Mouse (Mus musculus) testis, adult 2 months (tissue): ENCODE measurements around the gene Zfp536.

Source experiments
- CTCF ChIP-seq: fragments of 200-500 bp; IDR thresholded peaks from 2 replicates; pipeline ENCODE4 v1.5.1; 2012; ENCODE audit warnings: low read depth, mild to moderate bottlenecking, inconsistent platforms, low read length, moderate library complexity; ENCODE audit not compliant: control insufficient read depth, insufficient read depth, insufficient replicate concordance
- POLR2A ChIP-seq: fragments of 200-500 bp; IDR thresholded peaks from 2 replicates; pipeline ENCODE4 v1.6.1; 2012; ENCODE audit warnings: low read depth, mild to moderate bottlenecking, inconsistent platforms, low read length, moderate library complexity; ENCODE audit not compliant: control insufficient read depth

GRCm38 (mm10) chr7:37809908-37810307, 36.5 kb upstream of the Zfp536 start:
- TF ChIP-seq CTCF (no peak), POLR2A (no peak)
